Mouse (Mus musculus): ENCODE results near the gene Edem2. TPM values are rescaled to one million over a fixed set of nuclear protein-coding genes. Genes with fewer than 3 reads are reported as not detected.
"Not testable (repeated sequence)": the region's sequence is repeated elsewhere in the genome, so short reads cannot be mapped to it uniquely, and the experiment has no call there.

The Edem2 gene
- total and polyA plus RNA-seq, 3 experiments, result 43.3 to 82.1 (median 45.9) TPM

- DNase-seq, result peak; percentile 26
Measured at GRCm38 (mm10) chr2:155736936-155737335, 7.7 kb upstream of the Edem2 start.

GRCm38 (mm10) chr2:155735766-155736165, 6.5 kb upstream of the Edem2 start, which contains the start of gene Gm17581:
TSS of gene Gm17581 (minus strand) at chr2:155735866.
- not testable (repeated sequence) for DNase-seq

- DNase-seq, result no peak
Measured at GRCm38 (mm10) chr2:155735080-155735479, 5.8 kb upstream of the Edem2 start.

- DNase-seq, result no peak
Measured at GRCm38 (mm10) chr2:155728742-155729141, 533 bp downstream of the Edem2 start.

- no peak for DNase-seq
Measured at GRCm38 (mm10) chr2:155727764-155728395, 1.4 kb downstream of the Edem2 start.

- DNase-seq, result no peak
Measured at GRCm38 (mm10) chr2:155726302-155726701, 3.0 kb downstream of the Edem2 start.

- no peak for DNase-seq
Measured at GRCm38 (mm10) chr2:155724526-155724925, 4.7 kb downstream of the Edem2 start.

- DNase-seq, result peak; percentile 30
Measured at GRCm38 (mm10) chr2:155724036-155724435, 5.2 kb downstream of the Edem2 start.

- no peak for DNase-seq
Measured at GRCm38 (mm10) chr2:155720585-155720984, 8.7 kb downstream of the Edem2 start.

GRCm38 (mm10) chr2:155717082-155717990, 11.9 kb downstream of the Edem2 start:
- DNase-seq, result no peak

GRCm38 (mm10) chr2:155710557-155710956, 18.7 kb downstream of the Edem2 start:
- no peak for DNase-seq

- peak; percentile 85 for DNase-seq
Measured at GRCm38 (mm10) chr2:155707251-155707650, 22.0 kb downstream of the Edem2 start.

- DNase-seq, result peak; percentile 41
Measured at GRCm38 (mm10) chr2:155703630-155704029, 25.6 kb downstream of the Edem2 start.

- DNase-seq, result no peak
Measured at GRCm38 (mm10) chr2:155701399-155701919, 27.8 kb downstream of the Edem2 start.

GRCm38 (mm10) chr2:155698443-155698842, 30.8 kb downstream of the Edem2 start:
- not testable (repeated sequence) for DNase-seq

GRCm38 (mm10) chr2:155696851-155697250, 32.4 kb downstream of the Edem2 start:
- DNase-seq, result no peak

- peak; percentile 88 for DNase-seq
Measured at GRCm38 (mm10) chr2:155696091-155696558, 33.1 kb downstream of the Edem2 start.

- DNase-seq, result no peak
Measured at GRCm38 (mm10) chr2:155695316-155695715, 34.0 kb downstream of the Edem2 start.

- no peak for DNase-seq
Measured at GRCm38 (mm10) chr2:155694564-155694963, 34.7 kb downstream of the Edem2 start.

- no peak for DNase-seq
Measured at GRCm38 (mm10) chr2:155693136-155693535, 36.1 kb downstream of the Edem2 start.

- peak; percentile 97 for DNase-seq
Measured at GRCm38 (mm10) chr2:155691723-155692493, 37.4 kb downstream of the Edem2 start, which contains the start of gene Trpc4ap. TSS of gene Trpc4ap (minus strand) at chr2:155692384.

- DNase-seq, result no peak
Measured at GRCm38 (mm10) chr2:155691336-155691722, 37.9 kb downstream of the Edem2 start.
